Mouse (Mus musculus) lung, postnatal 10 days (tissue): ENCODE measurements around the gene Trarg1.
A peak's percentile ranks its signal among the peaks of the same experiment; 100 is the strongest.
"Not testable (repeated sequence)": the region's sequence is repeated elsewhere in the genome, so short reads cannot be mapped to it uniquely, and the experiment has no call there.

Experiments used
- DNase-seq: peaks from one replicate; pipeline ENCODE4 v3.0.0; 2021

Trarg1 gene

GRCm38 (mm10) chr11:76679508-76679907, at the start of gene Trarg1:
TSS of gene Trarg1 (plus strand) at chr11:76679808.
- DNase-seq = not testable (repeated sequence)

- no peak for DNase-seq
Measured at GRCm38 (mm10) chr11:76630023-76630422, 49.6 kb upstream of the Trarg1 start.

DNA sequence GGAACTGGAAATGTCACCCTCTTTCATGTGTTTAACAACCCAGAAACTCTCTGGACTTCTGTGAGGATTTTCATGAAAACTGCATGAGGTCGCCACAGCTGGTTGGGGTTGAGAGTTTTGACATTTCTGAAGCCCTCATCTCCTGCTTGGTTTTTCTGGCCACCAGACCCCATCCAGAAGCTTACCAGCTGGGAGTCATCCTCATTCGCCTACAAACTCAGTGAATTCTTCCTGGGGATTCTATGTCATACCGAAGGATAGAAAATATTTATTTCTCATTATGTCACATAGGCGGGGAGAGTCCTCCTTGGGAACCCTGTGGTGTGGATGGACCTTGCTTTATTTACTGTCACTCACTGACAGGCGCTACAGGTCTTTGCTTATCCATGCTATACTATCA, 49.1 kb upstream of the Trarg1 start:
- peak; percentile 45 for DNase-seq

- DNase-seq = no peak
Measured at GRCm38 (mm10) chr11:76639269-76639985, 40.2 kb upstream of the Trarg1 start.

GRCm38 (mm10) chr11:76640231-76640630, 39.4 kb upstream of the Trarg1 start:
- no peak for DNase-seq

DNA sequence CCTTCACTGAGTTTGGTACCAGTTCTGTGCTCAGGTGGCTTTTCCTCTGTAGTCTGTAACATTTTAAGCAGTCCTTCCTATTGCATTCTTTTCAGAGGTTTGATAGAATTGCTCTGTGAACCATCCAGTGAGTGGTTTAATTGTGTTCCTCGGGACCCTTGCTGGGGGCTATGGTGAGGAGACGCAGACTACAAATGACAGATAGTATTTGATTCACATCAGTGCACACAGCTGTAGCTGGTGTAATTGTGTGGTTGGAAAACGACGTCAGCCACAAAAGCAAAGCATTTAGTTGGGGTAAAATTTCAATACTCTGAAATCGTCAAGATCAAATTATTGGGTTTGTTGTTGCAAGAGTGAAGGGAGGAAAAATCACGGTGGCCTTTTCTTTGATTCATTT, 35.4 kb upstream of the Trarg1 start:
- DNase-seq = no peak

GRCm38 (mm10) chr11:76645036-76645435, 34.6 kb upstream of the Trarg1 start:
- no peak for DNase-seq

GRCm38 (mm10) chr11:76645955-76646354, 33.7 kb upstream of the Trarg1 start:
- DNase-seq = peak; percentile 93

- DNase-seq = no peak
Measured at GRCm38 (mm10) chr11:76647062-76647461, 32.5 kb upstream of the Trarg1 start.

DNA sequence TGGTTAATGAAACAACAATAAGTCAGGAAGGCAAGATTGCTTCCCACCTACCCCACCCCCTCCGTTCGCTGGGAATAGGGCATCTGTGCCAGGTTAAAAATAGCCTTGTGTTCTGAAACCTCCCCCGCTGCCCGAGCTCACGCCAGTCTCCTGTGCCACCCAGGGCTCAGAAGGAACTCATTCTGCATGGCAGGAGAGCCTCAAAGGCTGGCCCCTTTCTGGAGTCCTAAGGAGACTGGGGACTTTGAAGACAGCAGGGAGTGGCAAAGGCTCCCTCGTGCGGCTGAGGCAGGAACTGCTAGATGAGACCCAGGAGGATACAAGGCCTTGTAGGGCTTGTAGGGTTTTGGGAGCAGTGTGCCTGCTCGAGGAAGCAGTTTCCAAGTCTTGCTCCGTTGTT, 32.1 kb upstream of the Trarg1 start:
- peak; percentile 84 for DNase-seq

- no peak for DNase-seq
Measured at GRCm38 (mm10) chr11:76650862-76651560, 28.6 kb upstream of the Trarg1 start.

GRCm38 (mm10) chr11:76652838-76653334, 26.7 kb upstream of the Trarg1 start:
- DNase-seq = no peak

- peak; percentile 65 for DNase-seq
Measured at GRCm38 (mm10) chr11:76655106-76655505, 24.5 kb upstream of the Trarg1 start.

GRCm38 (mm10) chr11:76657450-76657970, 22.1 kb upstream of the Trarg1 start:
- no peak for DNase-seq

GRCm38 (mm10) chr11:76659138-76659930, 20.3 kb upstream of the Trarg1 start:
- DNase-seq = no peak

- no peak for DNase-seq
Measured at GRCm38 (mm10) chr11:76661790-76662468, 17.7 kb upstream of the Trarg1 start.

GRCm38 (mm10) chr11:76666002-76666649, 13.5 kb upstream of the Trarg1 start:
- no peak for DNase-seq

- DNase-seq = no peak
Measured at GRCm38 (mm10) chr11:76667807-76668206, 11.8 kb upstream of the Trarg1 start.

GRCm38 (mm10) chr11:76671871-76672475, 7.6 kb upstream of the Trarg1 start, which contains the start of gene Bhlha9:
TSS of gene Bhlha9 (plus strand) at chr11:76672470.
- no peak for DNase-seq

DNA sequence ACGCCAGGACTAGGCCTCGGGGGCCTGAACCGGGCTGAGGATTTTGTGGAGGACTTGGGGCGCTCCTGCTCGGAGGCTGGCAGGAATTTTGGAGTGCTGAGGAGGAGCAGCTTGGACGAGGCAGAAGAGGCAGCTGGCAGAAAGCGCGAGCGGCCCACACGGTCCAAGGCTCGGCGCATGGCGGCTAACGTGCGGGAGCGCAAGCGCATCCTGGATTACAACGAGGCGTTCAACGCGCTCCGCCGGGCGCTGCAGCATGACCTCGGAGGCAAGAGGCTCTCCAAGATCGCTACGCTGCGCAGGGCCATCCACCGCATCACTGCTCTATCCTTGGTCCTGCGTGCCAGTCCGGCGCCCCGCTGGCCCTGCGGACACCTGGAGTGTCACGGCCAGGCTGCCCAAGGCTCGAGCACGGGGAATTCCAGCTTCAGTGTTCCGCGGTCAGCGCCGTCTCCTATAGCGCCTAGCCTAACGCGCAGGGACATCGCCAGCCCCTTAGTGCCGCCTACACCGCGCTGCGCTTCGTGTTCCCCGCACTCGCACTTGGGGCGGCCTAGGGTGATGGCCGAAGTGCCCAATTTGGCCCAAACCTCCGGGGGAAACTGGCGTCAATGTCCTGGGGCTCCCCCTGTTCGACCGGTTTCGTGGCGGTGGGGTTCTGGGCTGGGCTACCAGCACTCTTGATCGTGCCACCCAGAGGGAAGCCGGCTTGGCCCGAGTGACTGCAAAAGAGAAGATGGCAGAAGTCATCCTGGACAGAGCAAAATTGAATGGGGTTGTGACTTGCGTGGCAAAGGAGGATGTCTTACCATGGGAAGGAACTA, 6.8 kb upstream of the Trarg1 start:
- DNase-seq = no peak

GRCm38 (mm10) chr11:76674199-76674598, 5.4 kb upstream of the Trarg1 start:
- DNase-seq = no peak
